Mouse (Mus musculus): ENCODE measurements at regions not wholly inside any gene's neighbourhood (a gene's known extent, or its start where the extent isn't known, plus 50 kb on each side); places are given as distances from the start of the nearest gene placed in this dataset.

DNA sequence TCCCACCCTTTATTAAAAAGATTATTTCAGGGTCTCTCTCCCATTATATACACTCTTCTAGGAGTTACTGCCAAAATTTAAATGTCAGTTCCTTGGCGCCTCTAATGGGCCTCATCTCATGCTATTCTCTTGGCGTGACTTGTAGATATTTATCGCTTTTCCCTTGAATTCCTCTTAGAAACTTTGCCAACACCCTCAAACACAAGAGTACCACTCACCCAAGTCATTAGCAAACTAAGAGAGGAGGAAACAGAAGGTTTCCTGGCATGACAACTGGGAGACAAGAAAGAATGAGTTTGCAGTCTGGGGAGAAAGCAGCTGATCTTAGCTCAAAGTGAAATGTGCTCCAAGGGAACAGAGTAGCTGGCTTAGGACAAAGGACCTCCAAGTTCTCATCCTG is 236.8 kb downstream of the Ipo11 start:
- H3K4me3 ChIP-seq (ENCODE audit: low read depth, low read length), result no peak overlapping the region
- H3K9me3 ChIP-seq (ENCODE audit: control insufficient read depth, low read length), result no peaks in the 10 kb centered on the region
- no peaks in the 10 kb centered on the region for H3K36me3 ChIP-seq (ENCODE audit: control insufficient read depth, insufficient read depth, low read length)
- 84% methylated on average over 3 of the region's 3 CpGs for WGBS
- H3K9ac ChIP-seq (ENCODE audit: low read depth, low read length), result no peak overlapping the region
- ATAC-seq (replicated peaks; ENCODE audit: low FRiP score), result no peak
- H3K27me3 ChIP-seq (replicated peaks; ENCODE audit: control insufficient read depth, insufficient read depth, low read length), result no peaks in the 10 kb centered on the region
- no peak for DNase-seq (ENCODE audit: low spot score)
- H3K27ac ChIP-seq (ENCODE audit: low read depth, low read length), result no peak overlapping the region
- no peak overlapping the region for H3K4me2 ChIP-seq
- no peaks in the 10 kb centered on the region for H3K4me1 ChIP-seq (replicated peaks; ENCODE audit: control insufficient read depth, insufficient read depth, low read length)

DNA sequence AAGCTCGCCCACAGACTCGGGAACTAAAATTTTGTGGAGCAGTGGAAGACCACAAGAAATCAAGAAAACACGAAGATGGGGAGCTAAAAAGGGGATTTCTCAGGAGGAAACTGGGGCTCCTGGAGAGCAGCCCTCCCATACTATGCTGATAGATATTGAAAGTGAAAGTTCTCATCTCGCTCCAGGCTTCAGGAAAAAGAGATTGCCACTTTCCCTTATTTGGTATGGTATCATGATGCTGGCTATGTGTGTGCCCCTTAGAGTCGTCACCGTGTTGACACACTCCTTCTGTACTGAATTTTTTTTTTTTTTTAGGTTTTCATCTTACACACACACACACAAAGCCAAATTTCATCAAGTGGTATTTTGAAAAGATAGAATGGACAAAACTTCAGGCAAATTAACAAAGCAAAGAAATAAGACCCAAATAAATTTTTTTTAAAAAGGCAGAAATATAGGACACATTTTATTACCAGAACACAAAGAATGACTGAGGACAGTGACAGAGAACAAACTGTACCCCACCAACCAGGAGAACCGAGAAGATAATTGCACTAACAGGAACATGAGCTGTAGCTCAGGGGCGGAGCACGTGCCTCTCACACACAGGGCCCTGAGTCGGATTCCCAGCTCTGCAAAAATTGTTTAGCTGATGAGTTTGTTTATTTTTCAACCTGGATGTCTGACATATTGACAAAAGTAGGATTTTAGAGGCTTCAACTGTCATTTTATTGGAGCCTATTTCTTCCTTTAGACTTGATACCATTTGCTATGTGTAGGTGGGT is 244.8 kb downstream of the Ipo11 start:
- 67% methylated on average over 10 of the region's 10 CpGs for WGBS
- no peaks in the 10 kb centered on the region for H3K27me3 ChIP-seq (replicated peaks; ENCODE audit: control insufficient read depth, insufficient read depth, low read length)
- H3K4me1 ChIP-seq (replicated peaks; ENCODE audit: control insufficient read depth, insufficient read depth, low read length), result no peaks in the 10 kb centered on the region
- ATAC-seq (replicated peaks; ENCODE audit: low FRiP score) (no peak), DNase-seq (ENCODE audit: low spot score) (no peak)
- H3K9me3 ChIP-seq (ENCODE audit: control insufficient read depth, low read length), result no peaks in the 10 kb centered on the region
- peak overlapping the region; percentile 33; the same call in 1 of the 2 replicates for H3K4me2 ChIP-seq
- H3K4me3 ChIP-seq (ENCODE audit: low read depth, low read length), result no peak overlapping the region
- H3K27ac ChIP-seq (ENCODE audit: low read depth, low read length), result no peak overlapping the region
- no peak overlapping the region for H3K9ac ChIP-seq (ENCODE audit: low read depth, low read length)
- H3K36me3 ChIP-seq (ENCODE audit: control insufficient read depth, insufficient read depth, low read length), result no peaks in the 10 kb centered on the region

DNA sequence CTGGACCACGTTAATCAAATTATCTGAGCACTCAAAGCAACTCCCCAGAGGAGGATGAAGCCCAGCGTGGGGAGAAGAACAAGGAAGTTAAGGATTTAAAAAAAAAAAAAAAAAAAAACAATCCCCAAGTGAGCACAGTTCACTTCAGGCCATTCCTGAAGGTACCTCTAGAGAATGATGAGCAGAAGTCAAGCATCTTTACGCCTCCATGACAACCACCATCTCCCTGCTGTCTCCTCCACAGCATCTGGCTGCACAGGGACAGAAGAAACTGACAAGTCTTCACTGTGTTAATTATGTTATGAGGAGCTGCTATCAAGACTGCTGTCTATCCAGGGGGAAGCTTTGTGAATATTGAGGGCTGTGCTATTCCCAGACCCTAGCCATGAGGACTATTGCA is 246.6 kb downstream of the Ipo11 start:
- Histone ChIP-seq H3K27ac (ENCODE audit: low read depth, low read length) (no peak overlapping the region), H3K4me1 (replicated peaks; ENCODE audit: control insufficient read depth, insufficient read depth, low read length) (no peaks in the 10 kb centered on the region), H3K36me3 (ENCODE audit: control insufficient read depth, insufficient read depth, low read length) (no peaks in the 10 kb centered on the region), H3K9ac (ENCODE audit: low read depth, low read length) (no peak overlapping the region), H3K27me3 (replicated peaks; ENCODE audit: control insufficient read depth, insufficient read depth, low read length) (no peaks in the 10 kb centered on the region), H3K9me3 (ENCODE audit: control insufficient read depth, low read length) (no peaks in the 10 kb centered on the region), H3K4me2 (no peak overlapping the region), H3K4me3 (ENCODE audit: low read depth, low read length) (no peak overlapping the region)
- WGBS, result 74% methylated on average over 3 of the region's 3 CpGs
- ATAC-seq (replicated peaks; ENCODE audit: low FRiP score) (no peak), DNase-seq (ENCODE audit: low spot score) (no peak)

DNA sequence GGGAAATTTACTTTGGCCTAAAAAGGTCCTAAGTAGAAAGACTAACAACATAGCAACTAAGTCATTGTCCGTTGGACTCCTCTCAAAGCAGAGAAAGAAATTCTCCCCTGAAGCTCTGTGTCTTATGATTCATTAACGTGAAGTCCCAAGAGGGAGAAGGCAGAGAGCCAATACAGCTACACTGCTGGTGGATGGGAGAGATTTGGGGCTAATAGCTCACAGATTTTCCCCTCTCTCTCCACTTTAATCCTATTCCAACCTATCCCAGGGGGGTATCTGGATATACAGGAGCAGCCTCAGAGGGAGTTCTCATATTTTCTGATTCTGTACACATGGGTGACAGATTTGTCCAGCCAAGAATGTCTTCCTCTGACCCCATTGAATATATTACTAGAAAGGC is 247.1 kb downstream of the Ipo11 start:
- H3K9me3 ChIP-seq (ENCODE audit: control insufficient read depth, low read length), result no peaks in the 10 kb centered on the region
- H3K27ac ChIP-seq (ENCODE audit: low read depth, low read length), result no peak overlapping the region
- H3K9ac ChIP-seq (ENCODE audit: low read depth, low read length), result no peak overlapping the region
- no peaks in the 10 kb centered on the region for H3K36me3 ChIP-seq (ENCODE audit: control insufficient read depth, insufficient read depth, low read length)
- no peaks in the 10 kb centered on the region for H3K4me1 ChIP-seq (replicated peaks; ENCODE audit: control insufficient read depth, insufficient read depth, low read length)
- 65% methylated on average over 2 of the region's 2 CpGs for WGBS
- no peaks in the 10 kb centered on the region for H3K27me3 ChIP-seq (replicated peaks; ENCODE audit: control insufficient read depth, insufficient read depth, low read length)
- ATAC-seq (replicated peaks; ENCODE audit: low FRiP score) (no peak), DNase-seq (ENCODE audit: low spot score) (no peak)
- H3K4me2 ChIP-seq, result no peak overlapping the region
- no peak overlapping the region for H3K4me3 ChIP-seq (ENCODE audit: low read depth, low read length)

DNA sequence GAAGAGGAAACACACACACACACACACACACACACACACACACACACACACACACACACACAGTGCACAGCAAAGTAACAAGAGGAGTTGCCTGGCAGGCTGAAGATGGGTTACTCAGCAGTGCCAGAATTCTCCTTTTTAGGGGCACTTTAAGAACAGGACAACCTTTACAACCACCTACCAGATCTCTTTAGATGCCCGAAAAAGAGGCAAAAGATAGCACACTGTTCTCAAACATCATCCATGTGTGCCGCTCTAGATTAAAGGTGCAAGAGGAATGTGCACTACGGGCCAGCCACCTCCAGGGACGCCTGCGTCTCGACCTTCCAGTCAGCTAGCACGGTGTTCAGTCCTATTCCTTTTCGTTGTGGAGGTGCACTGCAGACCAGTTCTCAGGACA is 247.7 kb downstream of the Ipo11 start:
- ATAC-seq (replicated peaks; ENCODE audit: low FRiP score) (no peak), DNase-seq (ENCODE audit: low spot score) (no peak)
- Histone ChIP-seq H3K27me3 (replicated peaks; ENCODE audit: control insufficient read depth, insufficient read depth, low read length) (no peaks in the 10 kb centered on the region), H3K27ac (ENCODE audit: low read depth, low read length) (no peak overlapping the region), H3K4me2 (no peak overlapping the region), H3K4me3 (ENCODE audit: low read depth, low read length) (no peak overlapping the region), H3K4me1 (replicated peaks; ENCODE audit: control insufficient read depth, insufficient read depth, low read length) (no peaks in the 10 kb centered on the region), H3K9ac (ENCODE audit: low read depth, low read length) (no peak overlapping the region), H3K9me3 (ENCODE audit: control insufficient read depth, low read length) (no peaks in the 10 kb centered on the region), H3K36me3 (ENCODE audit: control insufficient read depth, insufficient read depth, low read length) (no peaks in the 10 kb centered on the region)
- 83% methylated on average over 8 of the region's 8 CpGs for WGBS

DNA sequence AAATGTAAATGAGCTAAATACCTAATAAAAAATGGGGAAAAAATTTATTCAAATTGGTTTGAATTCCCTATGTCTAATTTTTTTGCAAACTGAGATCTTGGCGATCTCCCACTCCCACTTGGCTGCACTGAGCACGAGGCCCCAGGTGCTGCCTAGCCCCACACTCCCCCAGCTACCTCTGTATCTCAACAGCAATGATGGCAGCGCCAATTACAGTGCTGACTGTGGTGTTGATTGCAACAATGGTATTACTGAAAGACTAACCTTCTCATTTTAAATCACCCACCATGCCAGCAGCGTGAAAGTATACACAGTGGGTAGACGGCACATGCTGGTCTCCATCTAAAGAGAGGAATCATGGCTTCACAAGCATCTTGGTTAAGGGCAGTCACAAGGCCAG is 267.1 kb downstream of the Ipo11 start:
- no peak overlapping the region for H3K4me2 ChIP-seq
- no peaks in the 10 kb centered on the region for H3K9me3 ChIP-seq (ENCODE audit: control insufficient read depth, low read length)
- H3K4me1 ChIP-seq (replicated peaks; ENCODE audit: control insufficient read depth, insufficient read depth, low read length), result no peaks in the 10 kb centered on the region
- WGBS, result 77% methylated on average over 5 of the region's 5 CpGs
- no peak overlapping the region for H3K9ac ChIP-seq (ENCODE audit: low read depth, low read length)
- DNase-seq (ENCODE audit: low spot score) (no peak), ATAC-seq (replicated peaks; ENCODE audit: low FRiP score) (no peak)
- H3K27me3 ChIP-seq (replicated peaks; ENCODE audit: control insufficient read depth, insufficient read depth, low read length), result no peaks in the 10 kb centered on the region
- H3K4me3 ChIP-seq (ENCODE audit: low read depth, low read length), result no peak overlapping the region
- H3K36me3 ChIP-seq (ENCODE audit: control insufficient read depth, insufficient read depth, low read length), result no peaks in the 10 kb centered on the region
- H3K27ac ChIP-seq (ENCODE audit: low read depth, low read length), result no peak overlapping the region

DNA sequence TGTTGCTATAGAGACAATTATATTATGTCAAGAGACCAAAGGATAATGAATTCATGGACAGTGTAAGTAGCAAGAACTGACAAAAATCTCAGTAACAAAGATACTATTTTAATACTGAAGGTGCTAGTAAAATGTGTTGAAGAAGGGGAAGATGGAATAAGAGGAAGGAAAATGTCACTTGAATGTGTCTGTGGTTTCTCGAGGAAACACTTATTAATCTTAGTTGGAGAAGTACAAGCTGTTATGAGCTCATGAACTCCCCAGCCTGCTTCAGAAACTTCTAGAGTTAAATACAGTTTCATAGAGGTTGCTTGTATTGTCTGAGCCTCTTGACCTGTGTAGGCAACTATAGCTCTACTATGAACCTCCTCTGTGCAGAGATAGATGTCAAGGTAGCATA is 274.6 kb downstream of the Ipo11 start:
- Histone ChIP-seq H3K9ac (ENCODE audit: low read depth, low read length) (no peak overlapping the region), H3K27me3 (replicated peaks; ENCODE audit: control insufficient read depth, insufficient read depth, low read length) (no peaks in the 10 kb centered on the region), H3K4me3 (ENCODE audit: low read depth, low read length) (no peak overlapping the region), H3K27ac (ENCODE audit: low read depth, low read length) (no peak overlapping the region), H3K4me2 (no peak overlapping the region), H3K36me3 (ENCODE audit: control insufficient read depth, insufficient read depth, low read length) (no peaks in the 10 kb centered on the region), H3K9me3 (ENCODE audit: control insufficient read depth, low read length) (no peaks in the 10 kb centered on the region), H3K4me1 (replicated peaks; ENCODE audit: control insufficient read depth, insufficient read depth, low read length) (no peaks in the 10 kb centered on the region)
- DNase-seq (ENCODE audit: low spot score) (no peak), ATAC-seq (replicated peaks; ENCODE audit: low FRiP score) (no peak)
- WGBS, result 53% methylated on average over 1 of the region's 1 CpGs

DNA sequence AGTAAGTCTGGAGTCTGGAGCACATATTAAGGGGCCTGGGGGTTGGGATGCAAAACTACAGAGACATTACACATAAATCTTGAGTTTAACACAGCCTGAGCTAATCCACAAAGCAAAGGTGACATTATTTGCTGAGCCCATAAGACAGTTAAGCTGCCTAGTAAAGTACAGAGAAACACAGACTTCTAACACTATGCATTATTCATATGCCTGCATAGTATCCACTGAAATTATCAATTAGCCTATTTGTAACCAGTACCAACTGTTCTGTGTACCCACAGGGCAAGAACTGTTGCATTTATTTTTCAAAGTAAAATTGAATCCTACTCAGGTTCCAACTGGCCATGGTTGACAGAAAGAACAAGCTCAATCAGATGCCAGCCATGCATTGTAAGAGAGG is 287.4 kb downstream of the Ipo11 start:
- H3K27ac ChIP-seq (ENCODE audit: low read depth, low read length), result no peak overlapping the region
- H3K4me3 ChIP-seq (ENCODE audit: low read depth, low read length), result no peak overlapping the region
- DNase-seq (ENCODE audit: low spot score) (no peak), ATAC-seq (replicated peaks; ENCODE audit: low FRiP score) (no peak)
- no peaks in the 10 kb centered on the region for H3K9me3 ChIP-seq (ENCODE audit: control insufficient read depth, low read length)
- no peaks in the 10 kb centered on the region for H3K4me1 ChIP-seq (replicated peaks; ENCODE audit: control insufficient read depth, insufficient read depth, low read length)
- no peaks in the 10 kb centered on the region for H3K27me3 ChIP-seq (replicated peaks; ENCODE audit: control insufficient read depth, insufficient read depth, low read length)
- H3K4me2 ChIP-seq, result no peak overlapping the region
- H3K36me3 ChIP-seq (ENCODE audit: control insufficient read depth, insufficient read depth, low read length), result no peaks in the 10 kb centered on the region
- H3K9ac ChIP-seq (ENCODE audit: low read depth, low read length), result no peak overlapping the region

DNA sequence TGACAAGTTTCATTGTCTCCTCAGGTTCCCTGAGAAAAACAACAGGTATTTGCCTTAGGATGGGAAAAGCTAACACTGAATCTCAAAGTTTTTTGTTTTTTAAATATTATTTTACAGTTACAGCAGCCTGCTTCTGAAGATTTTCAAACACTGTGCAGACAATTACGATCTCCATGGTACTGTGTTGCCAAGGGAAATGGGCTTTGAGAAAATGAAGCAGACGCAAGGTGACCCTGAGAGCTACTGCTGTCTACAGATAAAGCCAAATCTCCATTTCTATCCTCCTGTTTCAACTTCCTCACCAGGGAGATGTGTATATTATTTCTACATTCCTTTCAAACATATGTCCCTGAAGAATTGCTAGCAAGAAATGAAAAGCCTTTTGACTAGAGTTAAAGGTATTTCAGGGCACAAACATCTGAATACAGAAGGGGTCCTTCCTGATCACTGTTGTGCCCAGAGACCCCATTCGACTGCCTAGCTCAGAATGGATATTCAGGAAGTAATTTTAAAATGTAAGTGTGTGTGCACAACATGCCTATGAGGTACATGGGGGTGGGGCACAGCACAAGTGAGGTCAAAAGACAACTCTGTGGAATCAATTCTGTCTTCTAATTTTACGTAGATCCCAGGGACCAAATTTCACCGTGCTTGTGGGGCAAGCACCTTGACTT is 293.3 kb downstream of the Ipo11 start:
- Histone ChIP-seq H3K27ac (ENCODE audit: low read depth, low read length) (no peak overlapping the region), H3K36me3 (ENCODE audit: control insufficient read depth, insufficient read depth, low read length) (no peaks in the 10 kb centered on the region), H3K4me2 (no peak overlapping the region), H3K9ac (ENCODE audit: low read depth, low read length) (no peak overlapping the region), H3K9me3 (ENCODE audit: control insufficient read depth, low read length) (no peaks in the 10 kb centered on the region), H3K4me1 (replicated peaks; ENCODE audit: control insufficient read depth, insufficient read depth, low read length) (no peaks in the 10 kb centered on the region), H3K27me3 (replicated peaks; ENCODE audit: control insufficient read depth, insufficient read depth, low read length) (no peaks in the 10 kb centered on the region), H3K4me3 (ENCODE audit: low read depth, low read length) (no peak overlapping the region)
- WGBS, result 67% methylated on average over 5 of the region's 5 CpGs
- ATAC-seq (replicated peaks; ENCODE audit: low FRiP score) (no peak), DNase-seq (ENCODE audit: low spot score) (no peak)

All from liver, embryonic 11.5 days (tissue).